Mouse (Mus musculus) forebrain, embryonic 15.5 days (tissue): Measurements from ENCODE around the gene Nt5c. TPM values are rescaled to one million over a fixed set of nuclear protein-coding genes. Genes with fewer than 3 reads are reported as not detected.
A peak's percentile ranks its signal among the peaks of the same experiment; 100 is the strongest.

Source experiments
- ATAC-seq: fragments of 200-750 bp; cut with Nextera tagmentation; replicated peaks from 2 replicates; pipeline ENCODE4 v1.8.0; 2017; ENCODE audit warnings: mild to moderate bottlenecking, moderate TSS enrichment, moderate library complexity
- H3K27ac ChIP-seq: fragments of 300-500 bp; sonication (generic); replicated peaks from 2 replicates; pipeline ENCODE4 v1.5.1; 2015; ENCODE audit warnings: mild to moderate bottlenecking, inconsistent platforms
- H3K27me3 ChIP-seq: fragments of 300-500 bp; sonication (generic); 2 replicates; pipeline ENCODE4 v1.6.1; 2015; ENCODE audit warnings: inconsistent platforms
- H3K36me3 ChIP-seq: fragments of 300-500 bp; sonication (generic); 2 replicates; pipeline ENCODE4 v1.6.1; 2015; ENCODE audit warnings: mild to moderate bottlenecking, inconsistent platforms
- H3K4me1 ChIP-seq: fragments of 300-500 bp; sonication (generic); 2 replicates; pipeline ENCODE4 v1.6.1; 2015; ENCODE audit warnings: inconsistent platforms
- H3K4me2 ChIP-seq: fragments of 300-500 bp; sonication (generic); replicated peaks from 2 replicates; pipeline ENCODE4 v1.6.1; 2015; ENCODE audit warnings: mild to moderate bottlenecking, inconsistent platforms
- H3K4me3 ChIP-seq: fragments of 300-500 bp; sonication (generic); 2 replicates; pipeline ENCODE4 v1.5.1; 2015; ENCODE audit warnings: mild to moderate bottlenecking, inconsistent platforms
- H3K9ac ChIP-seq: fragments of 300-500 bp; sonication (generic); replicated peaks from 2 replicates; pipeline ENCODE4 v1.6.1; 2015; ENCODE audit warnings: mild to moderate bottlenecking, inconsistent platforms
- H3K9me3 ChIP-seq: fragments of 300-500 bp; sonication (generic); 2 replicates; pipeline ENCODE4 v1.6.1; 2016; ENCODE audit warnings: inconsistent platforms
- WGBS: fragments of 180-500 bp; shearing (Covaris S2); methylation state at CpG from one replicate; pipeline ENCODE4 v1.1.7; 2015; ENCODE audit warnings: mixed read lengths; 5-methylcytosine and 5-hydroxymethylcytosine counted together
- polyA plus RNA-seq: library from polyadenylated mRNA; unstranded; fragments of >200 nt; fragmentation: Nextera tagmentation; extraction: Ambion mirVana; gene quantifications from 2 replicates; pipeline ENCODE4 v1.2.1, GENCODE M21; 2015

Nt5c gene
- polyA plus RNA-seq, 1 experiment from 2014 or later = 94.3 TPM

DNA sequence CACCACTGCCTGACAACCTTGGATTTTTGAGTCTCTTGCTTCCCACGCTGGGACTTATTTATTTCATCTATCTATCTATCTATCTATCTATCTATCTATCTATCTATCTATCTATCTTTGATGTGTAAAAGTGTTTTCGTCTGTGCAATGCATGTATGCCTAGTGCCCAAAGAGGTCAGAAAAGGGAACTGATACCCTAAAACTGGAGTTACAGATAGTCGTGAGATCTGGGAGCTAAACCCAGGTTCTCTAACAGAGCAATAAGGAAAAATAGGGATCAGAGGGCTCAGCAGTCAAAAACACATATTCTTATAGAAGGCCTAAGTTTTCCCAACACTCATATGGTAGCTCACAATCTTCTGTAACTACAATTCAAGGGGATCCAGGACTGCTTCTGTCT, 27.9 kb upstream of the Nt5c start:
- peaks cover 24% of the 10 kb centered on the region for H3K36me3 ChIP-seq
- no peak overlapping the region for H3K4me2 ChIP-seq
- H3K4me1 ChIP-seq = 0 out of 2 replicates have a peak, but pooled peaks cover 5% of the 10 kb centered on the region
- 90% methylated on average over 3 of the region's 3 CpGs for WGBS
- H3K27ac ChIP-seq = no peak overlapping the region
- H3K9me3 ChIP-seq = no peaks in the 10 kb centered on the region
- ATAC-seq = no peak
- H3K4me3 ChIP-seq = no peak overlapping the region
- H3K27me3 ChIP-seq = no peaks in the 10 kb centered on the region
- no peak overlapping the region for H3K9ac ChIP-seq

DNA sequence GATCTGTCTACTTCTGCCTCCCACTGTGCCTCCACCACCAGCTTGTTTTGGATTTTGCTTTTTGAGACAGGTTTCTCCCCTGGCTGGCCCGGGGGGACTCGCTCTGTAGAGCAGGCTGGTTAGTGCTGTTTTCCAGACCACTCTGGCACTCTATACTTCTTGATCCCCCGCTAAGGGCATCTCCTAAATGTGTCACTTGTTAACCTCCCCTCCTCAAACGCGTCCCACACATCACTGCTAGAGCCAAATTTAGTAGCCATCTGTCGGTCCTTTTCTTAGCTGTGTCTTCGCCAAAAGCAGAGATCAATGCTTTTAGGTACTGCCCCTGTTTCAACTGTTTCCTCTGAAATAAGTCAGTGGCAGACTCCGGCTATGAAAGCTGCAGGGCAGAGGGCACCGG, 27.0 kb upstream of the Nt5c start:
- WGBS = 76% methylated on average over 9 of the region's 9 CpGs
- Histone ChIP-seq H3K9me3 (no peaks in the 10 kb centered on the region), H3K4me1 (0 out of 2 replicates have a peak, but pooled peaks cover 5% of the 10 kb centered on the region), H3K36me3 (peaks cover 15% of the 10 kb centered on the region), H3K27ac (no peak overlapping the region), H3K4me2 (no peak overlapping the region), H3K27me3 (no peaks in the 10 kb centered on the region), H3K4me3 (no peak overlapping the region), H3K9ac (no peak overlapping the region)
- ATAC-seq = no peak

DNA sequence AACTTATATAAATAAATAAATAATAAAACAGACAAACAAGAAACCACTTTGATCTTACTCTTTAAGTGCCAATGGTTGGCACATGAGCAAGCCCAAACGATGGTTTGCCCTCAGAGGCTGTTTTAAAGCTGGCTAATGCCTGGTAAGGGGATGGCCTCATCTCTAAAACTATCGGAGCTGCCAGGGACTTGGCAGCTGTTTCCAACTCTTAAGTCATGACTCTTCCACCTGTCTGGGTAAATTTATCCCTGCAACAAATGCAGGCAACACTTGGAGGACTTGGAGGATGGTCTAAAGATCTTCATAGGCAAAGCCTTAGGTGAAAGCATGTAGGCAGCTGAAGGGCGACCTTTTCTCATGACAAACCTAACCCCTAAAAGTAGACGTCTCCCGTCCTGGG, 25.3 kb upstream of the Nt5c start:
- Histone ChIP-seq H3K4me3 (no peak overlapping the region), H3K9me3 (no peaks in the 10 kb centered on the region), H3K4me2 (no peak overlapping the region), H3K9ac (no peak overlapping the region), H3K27me3 (no peaks in the 10 kb centered on the region), H3K4me1 (peaks cover 6% of the 10 kb centered on the region), H3K27ac (no peak overlapping the region), H3K36me3 (peaks cover 6% of the 10 kb centered on the region; the same call in 1 of the 2 replicates)
- no peak for ATAC-seq
- 83% methylated on average over 5 of the region's 5 CpGs for WGBS

DNA sequence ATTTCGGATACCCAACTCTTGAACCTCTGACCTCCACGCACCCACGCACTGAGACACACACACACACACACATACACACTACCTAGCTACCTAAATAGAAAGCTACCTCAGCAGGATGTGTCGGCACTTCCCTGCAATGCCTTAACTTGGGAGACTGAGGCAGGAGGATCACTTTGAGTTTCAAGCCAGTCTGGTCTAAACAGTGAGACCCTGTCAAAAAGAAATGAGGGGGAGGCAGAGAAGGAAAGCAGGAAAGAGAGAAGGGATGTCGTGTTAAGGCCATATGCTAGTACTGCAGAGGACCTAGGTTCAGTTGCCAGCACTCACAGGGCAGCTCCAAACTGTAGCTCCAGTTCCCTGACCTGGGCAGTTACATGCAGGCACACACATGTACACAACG, 23.4 kb upstream of the Nt5c start:
- no peak for ATAC-seq
- Histone ChIP-seq H3K4me2 (no peak overlapping the region), H3K36me3 (0 out of 2 replicates have a peak, but pooled peaks cover 3% of the 10 kb centered on the region), H3K9ac (no peak overlapping the region), H3K4me1 (peaks cover 26% of the 10 kb centered on the region), H3K27ac (no peak overlapping the region), H3K9me3 (no peaks in the 10 kb centered on the region), H3K27me3 (no peaks in the 10 kb centered on the region), H3K4me3 (no peak overlapping the region)
- WGBS = 62% methylated on average over 6 of the region's 6 CpGs

DNA sequence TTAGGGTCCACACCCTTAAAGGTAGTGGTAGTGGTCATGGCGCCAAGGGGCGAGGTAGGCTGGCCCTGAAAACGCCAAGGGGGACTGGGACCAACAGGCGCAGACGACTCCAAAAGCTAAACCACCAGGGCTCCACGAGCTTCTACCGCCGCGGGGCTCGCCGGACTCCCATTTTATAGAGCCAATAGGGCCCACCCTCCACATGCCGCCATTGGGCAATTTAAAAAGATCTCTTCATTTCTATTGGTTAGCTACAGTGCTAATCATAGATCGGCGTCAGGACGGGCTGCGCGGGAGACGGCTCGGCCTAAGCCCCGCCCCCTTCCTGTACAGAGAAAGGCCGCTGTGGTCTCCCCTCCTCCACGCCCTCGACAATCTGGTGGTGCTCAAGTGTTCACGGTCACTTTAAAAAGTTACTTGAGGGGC, 22.6 kb upstream of the Nt5c start, which contains the start of gene Jpt1:
Gene Jpt1, minus strand, starts transcription at position 150 of the 426 bp plus-strand sequence.
- H3K27ac ChIP-seq = peak within 1 kb of the TSS; percentile 89
- peaks cover 30% of the 10 kb centered on the region for H3K4me1 ChIP-seq
- WGBS = under 1% methylated on average over 24 of the region's 24 CpGs
- H3K4me3 ChIP-seq = peak within 1 kb of the TSS; percentile 84
- H3K9me3 ChIP-seq = no peaks in the 10 kb centered on the region
- no peaks in the 10 kb centered on the region for H3K36me3 ChIP-seq
- H3K4me2 ChIP-seq = peak within 1 kb of the TSS; percentile 77
- peak within 1 kb of the TSS; percentile 99 for H3K9ac ChIP-seq
- peak; percentile 98 for ATAC-seq
- H3K27me3 ChIP-seq = no peaks in the 10 kb centered on the region

DNA sequence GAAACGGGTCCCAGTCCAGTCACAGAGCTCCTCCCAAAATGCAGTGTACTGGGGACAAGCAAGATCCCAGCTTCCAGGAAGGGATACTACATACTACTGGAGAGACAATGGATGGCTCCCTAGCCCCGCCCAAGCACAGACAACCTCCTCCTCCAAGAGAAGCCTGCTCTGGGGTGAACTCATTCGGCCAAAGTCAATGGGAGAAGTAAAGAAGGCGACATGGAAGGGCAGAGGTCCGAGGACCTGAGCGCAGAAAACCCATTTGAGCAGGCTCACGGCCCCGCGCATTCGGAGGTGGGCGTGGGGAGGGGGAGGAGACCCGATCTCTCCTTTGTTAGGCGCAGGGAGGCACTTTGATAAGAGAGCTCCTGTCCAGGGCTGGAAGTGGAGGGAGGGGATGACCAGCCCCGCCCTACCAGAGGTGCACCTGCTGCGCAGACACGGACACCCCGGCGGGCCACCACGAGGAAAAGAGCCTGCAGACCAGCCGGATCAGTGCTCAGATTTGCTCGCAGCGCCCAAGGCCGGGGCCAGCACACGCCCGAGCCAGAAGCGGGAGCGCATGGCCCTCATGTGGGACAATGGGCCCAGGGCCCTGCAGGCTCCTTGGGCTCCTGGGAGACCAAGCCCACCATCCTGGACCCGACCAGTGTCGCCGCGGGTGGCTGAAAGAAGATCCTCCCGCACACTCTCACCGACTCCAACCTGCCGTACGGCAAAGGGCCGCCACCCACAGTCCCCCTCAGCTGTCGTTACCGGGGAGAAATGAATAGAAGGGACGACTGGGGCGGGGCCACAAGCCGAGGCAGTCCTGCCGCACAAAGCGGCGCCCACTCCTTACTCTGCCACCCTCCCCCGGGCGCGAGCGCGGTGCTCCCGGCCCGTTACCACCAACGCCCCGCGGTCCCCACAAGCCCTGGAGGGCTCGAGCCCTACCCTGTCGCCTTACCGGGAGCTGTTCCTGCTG, 21.9 kb upstream of the Nt5c start:
- H3K27ac ChIP-seq = peak overlapping the region; percentile 89
- H3K4me1 ChIP-seq = peaks cover 35% of the 10 kb centered on the region
- H3K9ac ChIP-seq = peak overlapping the region; percentile 99
- WGBS = under 1% methylated on average over 57 of the region's 57 CpGs
- no peaks in the 10 kb centered on the region for H3K27me3 ChIP-seq
- ATAC-seq = peak; percentile 64
- H3K4me3 ChIP-seq = peak overlapping the region; percentile 84
- H3K4me2 ChIP-seq = peak overlapping the region; percentile 77
- no peaks in the 10 kb centered on the region for H3K36me3 ChIP-seq
- H3K9me3 ChIP-seq = no peaks in the 10 kb centered on the region

DNA sequence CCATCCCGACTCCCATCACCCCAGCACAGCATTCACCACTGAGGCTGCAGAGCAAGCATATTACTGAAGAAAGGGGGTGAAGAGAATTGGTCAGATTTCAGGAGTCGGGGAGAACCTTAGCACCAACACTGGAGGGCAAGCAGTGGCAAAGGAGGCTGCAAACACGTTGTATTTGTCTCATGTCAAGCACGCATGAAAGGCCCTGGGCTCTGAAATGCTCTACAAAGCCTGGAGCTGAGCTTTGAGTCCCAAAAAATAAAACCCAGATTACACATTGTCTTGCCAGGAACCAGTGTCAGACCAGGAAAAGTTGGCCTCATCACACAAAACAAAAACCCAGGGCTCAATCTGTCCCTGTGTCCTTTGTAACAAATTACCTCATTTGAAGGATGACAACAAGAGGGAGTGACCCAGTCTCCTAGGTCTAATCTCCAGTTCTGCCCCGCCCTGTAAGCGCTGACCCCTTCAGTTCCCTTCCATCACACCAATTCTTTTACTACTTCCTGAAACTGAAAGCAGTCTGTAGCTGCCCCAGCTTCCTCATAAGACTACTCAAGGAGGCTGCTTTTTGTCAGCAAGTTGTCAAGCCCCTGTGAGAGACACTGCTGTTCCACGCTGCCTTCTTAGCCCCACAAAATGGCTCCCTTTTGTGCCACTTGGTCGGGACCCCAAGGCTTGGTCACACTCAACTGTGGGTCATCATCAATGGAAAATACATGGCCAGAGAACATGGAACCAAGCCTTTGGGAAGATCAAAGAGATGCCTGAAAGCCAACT, 20.9 kb upstream of the Nt5c start:
- Histone ChIP-seq H3K36me3 (no peaks in the 10 kb centered on the region), H3K27ac (peak overlapping the region; percentile 89), H3K4me1 (peaks cover 45% of the 10 kb centered on the region), H3K9me3 (no peaks in the 10 kb centered on the region), H3K4me3 (peak overlapping the region; percentile 84), H3K27me3 (no peaks in the 10 kb centered on the region), H3K9ac (peak overlapping the region; percentile 99), H3K4me2 (peak overlapping the region; percentile 77)
- WGBS = 4% methylated on average over 8 of the region's 8 CpGs
- ATAC-seq = no peak

DNA sequence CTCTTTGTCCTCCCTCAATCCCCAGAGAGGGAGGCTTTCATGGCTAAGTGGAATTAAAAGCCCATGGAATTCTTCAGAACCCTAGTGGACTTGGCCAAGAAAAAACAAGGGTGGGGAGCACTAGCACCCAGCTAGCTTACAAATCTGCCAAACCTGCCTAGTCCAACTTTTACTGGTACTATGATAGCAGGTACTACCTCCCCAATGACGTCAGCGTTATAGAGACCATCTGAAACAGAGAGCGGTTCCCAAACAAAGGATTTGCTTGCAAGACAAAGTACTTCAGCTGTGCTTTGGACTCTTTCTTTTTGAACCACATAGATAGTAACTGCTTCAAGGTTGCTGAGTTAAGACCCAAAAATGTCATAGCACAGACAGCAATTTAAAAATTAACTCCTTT, 20.3 kb upstream of the Nt5c start:
- H3K4me1 ChIP-seq = peaks cover 51% of the 10 kb centered on the region
- no peak for ATAC-seq

DNA sequence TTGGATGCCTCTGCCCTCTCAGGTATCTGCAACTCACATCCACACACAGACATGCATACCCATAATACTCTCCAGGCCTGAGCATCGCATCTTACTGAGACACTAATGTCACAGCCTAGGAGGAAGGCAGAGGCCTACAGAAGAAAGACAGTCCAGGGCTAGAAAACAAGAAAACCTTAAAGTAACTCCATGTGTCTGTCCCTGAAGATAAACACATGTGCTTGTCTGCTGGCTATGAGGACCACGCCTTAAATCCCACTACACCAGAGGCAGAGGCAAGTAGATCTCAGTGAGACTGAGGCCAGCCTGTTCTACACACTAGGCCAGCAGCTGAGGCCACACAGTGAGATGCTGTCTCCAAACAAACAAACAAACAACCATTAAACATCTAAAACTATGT, 19.5 kb upstream of the Nt5c start:
- Histone ChIP-seq H3K4me1 (peaks cover 59% of the 10 kb centered on the region), H3K4me3 (peak overlapping the region; percentile 84), H3K4me2 (peak overlapping the region; percentile 77), H3K36me3 (no peaks in the 10 kb centered on the region), H3K9me3 (no peaks in the 10 kb centered on the region), H3K9ac (peak overlapping the region; percentile 99), H3K27ac (no peak overlapping the region), H3K27me3 (no peaks in the 10 kb centered on the region)
- 43% methylated on average over 2 of the region's 2 CpGs for WGBS
- ATAC-seq = no peak

More for the DNA sequence above, 20.3 kb upstream of the Nt5c start:
- H3K36me3 ChIP-seq = no peaks in the 10 kb centered on the region
- 7% methylated on average over 3 of the region's 3 CpGs for WGBS
- H3K27ac ChIP-seq = peak overlapping the region; percentile 89
- H3K4me2 ChIP-seq = peak overlapping the region; percentile 77
- peak overlapping the region; percentile 99 for H3K9ac ChIP-seq
- H3K9me3 ChIP-seq = no peaks in the 10 kb centered on the region
- no peaks in the 10 kb centered on the region for H3K27me3 ChIP-seq
- H3K4me3 ChIP-seq = peak overlapping the region; percentile 84

DNA sequence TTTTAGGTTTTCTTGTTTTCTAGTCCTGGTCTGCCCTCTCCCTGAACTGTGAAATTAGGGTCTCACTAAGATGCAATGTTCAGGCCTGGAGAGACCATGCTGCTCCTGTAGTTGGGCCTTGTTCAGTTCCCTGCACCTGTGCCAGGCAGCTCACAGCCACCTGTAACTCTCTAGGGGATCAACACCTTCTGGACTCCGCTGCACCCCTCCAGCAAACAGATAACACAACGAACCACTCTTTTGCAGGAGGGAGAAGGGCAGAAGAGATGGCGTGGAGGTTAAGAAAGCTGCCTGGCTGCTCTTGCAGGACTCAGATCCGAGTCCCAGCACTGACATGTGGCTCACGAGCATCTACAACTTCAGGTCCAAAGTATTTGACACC, 18.8 kb upstream of the Nt5c start:
- H3K9me3 ChIP-seq = no peaks in the 10 kb centered on the region
- H3K4me3 ChIP-seq = peak overlapping the region; percentile 84
- peaks cover 63% of the 10 kb centered on the region for H3K4me1 ChIP-seq
- H3K4me2 ChIP-seq = peak overlapping the region; percentile 77
- H3K9ac ChIP-seq = peak overlapping the region; percentile 99
- H3K27me3 ChIP-seq = no peaks in the 10 kb centered on the region
- H3K36me3 ChIP-seq = no peaks in the 10 kb centered on the region
- WGBS = 42% methylated on average over 5 of the region's 5 CpGs
- H3K27ac ChIP-seq = 0 out of 2 replicates have a peak overlapping the region, but pooled peaks have one; percentile 38
- no peak for ATAC-seq

DNA sequence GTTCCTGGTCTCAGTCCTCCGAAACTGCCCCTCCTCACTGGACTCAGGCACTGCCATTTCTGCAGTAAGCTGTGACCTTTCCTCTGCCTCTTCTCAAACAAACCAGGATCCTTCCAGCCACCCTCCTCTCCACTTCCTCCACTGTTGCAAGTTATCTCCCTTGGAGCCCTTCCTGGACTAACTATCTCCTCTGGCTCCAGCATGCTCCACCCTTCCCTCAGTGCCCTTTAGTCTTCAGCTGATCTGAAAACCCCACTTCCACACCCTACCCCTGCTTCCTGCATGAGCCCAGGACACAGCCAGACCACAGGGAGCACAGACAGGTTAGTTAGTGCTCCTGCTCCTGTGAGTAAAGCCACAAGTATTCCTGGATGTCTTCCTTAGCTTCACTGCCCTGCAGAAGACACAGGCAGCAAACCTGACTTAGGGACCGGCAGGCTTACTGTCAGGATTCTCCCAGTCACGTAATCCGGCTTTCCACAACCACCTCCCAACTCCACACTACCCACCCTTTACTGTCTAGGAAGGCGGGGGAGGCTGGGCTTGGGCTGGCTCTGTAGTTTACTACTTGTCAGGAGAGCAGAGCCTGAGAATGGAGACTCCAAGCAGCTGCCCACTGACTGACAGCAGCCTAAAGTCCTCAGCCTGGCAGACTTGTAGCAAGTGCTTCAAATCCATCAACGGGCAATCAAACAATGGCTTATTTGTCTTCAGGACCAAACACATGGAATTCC, 18.3 kb upstream of the Nt5c start:
- Histone ChIP-seq H3K9me3 (no peaks in the 10 kb centered on the region), H3K4me3 (peak overlapping the region; percentile 84), H3K27me3 (no peaks in the 10 kb centered on the region), H3K27ac (0 out of 2 replicates have a peak overlapping the region, but pooled peaks have one; percentile 38), H3K4me1 (peaks cover 64% of the 10 kb centered on the region), H3K36me3 (0 out of 2 replicates have a peak, but pooled peaks cover 2% of the 10 kb centered on the region), H3K9ac (peak overlapping the region; percentile 99), H3K4me2 (peak overlapping the region; percentile 77)
- ATAC-seq = no peak
- WGBS = 23% methylated on average over 6 of the region's 6 CpGs
